In genomic region chr1:171473920-171474640, GRCm38 (mm10) we compare ENCODE assay signal across 21 mouse cellular contexts. TPM values are rescaled to one million over a fixed set of nuclear protein-coding genes. Genes with fewer than 3 reads are reported as not detected.
DNase-seq lines count a peak whose midpoint lies in the region; ATAC-seq and TF ChIP-seq lines count a peak whose summit lies in the region.
"Had no signal": no experiment of that assay in that cellular context is flagged by ENCODE, and none has a peak within 500 bp of the region (broad histone marks: within the 10 kb centered on the region; RNA-seq: fewer than 3 reads in every experiment).

No protein-coding gene starts in this region.

- no peaks in the 10 kb centered on the region for H3K36me3 ChIP-seq in stomach, embryonic 16.5 days (ENCODE audit: control insufficient read depth, insufficient read depth, low read length)
- H3K36me3 ChIP-seq in stomach, postnatal 0 days (ENCODE audit: control insufficient read depth, insufficient read depth, low read length): no peaks in the 10 kb centered on the region
- H3K36me3 ChIP-seq: embryonic facial prominence, embryonic 13.5 days; forebrain, embryonic 12.5 days; hindbrain, embryonic 13.5 days; intestine, embryonic 15.5 days had no signal

- H3K4me1 ChIP-seq in stomach, embryonic 16.5 days (ENCODE audit: control insufficient read depth, insufficient read depth, low read length): no peaks in the 10 kb centered on the region
- no peaks in the 10 kb centered on the region for H3K4me1 ChIP-seq in stomach, postnatal 0 days (replicated peaks; ENCODE audit: control insufficient read depth, insufficient read depth)
- H3K4me1 ChIP-seq: embryonic facial prominence, embryonic 13.5 days; forebrain, embryonic 12.5 days; hindbrain, embryonic 13.5 days; intestine, embryonic 15.5 days had no signal

- H3K4me2 ChIP-seq in stomach, embryonic 16.5 days (ENCODE audit: low read depth, low read length): no peak overlapping the region
- H3K4me2 ChIP-seq in stomach, postnatal 0 days (replicated peaks; ENCODE audit: low read depth): no peak overlapping the region
- H3K4me2 ChIP-seq: embryonic facial prominence, embryonic 13.5 days; forebrain, embryonic 12.5 days; hindbrain, embryonic 13.5 days; intestine, embryonic 15.5 days had no signal

- WGBS in stomach, embryonic 16.5 days: 62% methylated on average over 9 of the region's 9 CpGs
- 62% methylated on average over 9 of the region's 9 CpGs for WGBS in stomach, postnatal 0 days

- H3K27me3 ChIP-seq in stomach, embryonic 16.5 days (ENCODE audit: control insufficient read depth, insufficient read depth, low read length): no peaks in the 10 kb centered on the region
- no peaks in the 10 kb centered on the region for H3K27me3 ChIP-seq in stomach, postnatal 0 days (ENCODE audit: control insufficient read depth, insufficient read depth, low read length)
- H3K27me3 ChIP-seq: embryonic facial prominence, embryonic 13.5 days; forebrain, embryonic 12.5 days; hindbrain, embryonic 13.5 days; intestine, embryonic 15.5 days had no signal

- no peak for TF ChIP-seq CTCF in stomach, postnatal 0 days (IDR thresholded peaks at IDR 0.05; ENCODE audit: low read depth)

- H3K9me3 ChIP-seq in stomach, embryonic 16.5 days (replicated peaks; ENCODE audit: control insufficient read depth, low read length): no peaks in the 10 kb centered on the region
- no peaks in the 10 kb centered on the region for H3K9me3 ChIP-seq in stomach, postnatal 0 days (ENCODE audit: control insufficient read depth, low read length)
- H3K9me3 ChIP-seq: embryonic facial prominence, embryonic 13.5 days; forebrain, embryonic 12.5 days; hindbrain, embryonic 13.5 days; intestine, embryonic 15.5 days had no signal

- H3K9ac ChIP-seq in stomach, embryonic 16.5 days (ENCODE audit: low read length): no peak overlapping the region
- no peak overlapping the region for H3K9ac ChIP-seq in stomach, postnatal 0 days (ENCODE audit: low read length)
- H3K9ac ChIP-seq: embryonic facial prominence, embryonic 13.5 days; forebrain, embryonic 12.5 days; hindbrain, embryonic 13.5 days; intestine, embryonic 15.5 days had no signal

- H3K4me3 ChIP-seq in stomach, embryonic 16.5 days (replicated peaks; ENCODE audit: low read length): no peak overlapping the region
- no peak overlapping the region for H3K4me3 ChIP-seq in stomach, postnatal 0 days (ENCODE audit: low read depth, low read length)
- H3K4me3 ChIP-seq: embryonic facial prominence, embryonic 13.5 days; forebrain, embryonic 12.5 days; gastrocnemius, adult 2 months; hindbrain, embryonic 13.5 days; intestine, embryonic 15.5 days had no signal

- peak overlapping the region; percentile 14; the same call in 1 of the 2 replicates for H3K27ac ChIP-seq in stomach, embryonic 16.5 days (ENCODE audit: low read length)
- H3K27ac ChIP-seq in stomach, postnatal 0 days (replicated peaks): no peak overlapping the region
- H3K27ac ChIP-seq: embryonic facial prominence, embryonic 13.5 days; forebrain, embryonic 12.5 days; gastrocnemius, adult 2 months; hindbrain, embryonic 13.5 days; intestine, embryonic 15.5 days had no signal

- no peak for ATAC-seq in stomach, embryonic 16.5 days (ENCODE audit: insufficient read depth, low FRiP score)
- no peak for ATAC-seq in stomach, postnatal 0 days (ENCODE audit: low FRiP score, low TSS enrichment)
- ATAC-seq in granulocyte monocyte progenitor cell, adult 5-6 weeks (replicated peaks; ENCODE audit: poor library complexity, severe bottlenecking): peak; percentile 29; the same call in 1 of the 2 replicates
- ATAC-seq: forebrain, embryonic 16.5 days; intestine, embryonic 15.5 days had no signal

- intact Hi-C loops in left cerebral cortex, postnatal 10 days (cut with DNase I): loop anchor here (10.0 kb wide), 1 partner anchor 59 kb away; the partner anchor contains the start of genes Tstd1 and Usf1

- no peak for DNase-seq in stomach, postnatal 0 days (ENCODE audit: low spot score)
- DNase-seq in ES-CJ7 (ENCODE audit: low read depth, low spot score) (peak; percentile 25), liver (no peak)
- DNase-seq in left cerebral cortex, postnatal 10 days (ENCODE audit: extremely low spot score in 1 of 2, low spot score in 2 of 2): no peak
- DNase-seq: adrenal gland, adult 2 months; adrenal gland, postnatal 25 days; cerebellum, adult 18-20 months; cerebellum, adult 9-11 months; cerebellum, postnatal 36 days; gastrocnemius, adult 2 months; gastrocnemius, postnatal 25 days; heart, adult 11 months; heart, postnatal 10 days; heart, postnatal 4 days had no signal

- no peak for TF ChIP-seq EP300 in stomach, postnatal 0 days (optimal IDR thresholded peaks at IDR 0.05)

RNA-seq across cellular contexts. Expression of gene Alyref2, which starts 29.2 kb away (rescaled TPM):
- 15.7 and 16.3 TPM in 2 replicates for polyA plus RNA-seq in stomach, embryonic 16.5 days (2015; fragmentation: Nextera tagmentation; extraction: Ambion mirVana)
- polyA plus RNA-seq in stomach, postnatal 0 days (2015; fragmentation: Nextera tagmentation; extraction: Ambion mirVana): 11.1 and 11.2 TPM in 2 replicates
- 3.2 and 4.7 TPM in 2 replicates for total RNA-seq in granulocyte monocyte progenitor cell, adult 5-6 weeks (2014; fragmentation: Nextera tagmentation)
- total RNA-seq in granulocyte monocyte progenitor cell, adult 5-6 weeks (2017): 6.4 and 13.2 TPM in 2 replicates
- 1 to 10 TPM; 4.6 to 5.5 TPM for total RNA-seq in left cerebral cortex, postnatal 10 days (2021)

RNA-seq across cellular contexts. Expression of gene F11r, which starts 36.7 kb away (rescaled TPM):
- polyA plus RNA-seq in stomach, embryonic 16.5 days (2015; fragmentation: Nextera tagmentation; extraction: Ambion mirVana): 137 and 162 TPM in 2 replicates
- polyA plus RNA-seq in stomach, postnatal 0 days (2015; fragmentation: Nextera tagmentation; extraction: Ambion mirVana): 95.8 and 113 TPM in 2 replicates
- total RNA-seq in granulocyte monocyte progenitor cell, adult 5-6 weeks (2014; fragmentation: Nextera tagmentation): not detected in 2 replicates
- 5.8 TPM in 1 of 2 replicates, not detected in the other for total RNA-seq in granulocyte monocyte progenitor cell, adult 5-6 weeks (2017)
- 1 to 10 TPM; 6.3 to 9.0 TPM for total RNA-seq in left cerebral cortex, postnatal 10 days (2021)

RNA-seq across cellular contexts. Expression of gene Tstd1, which starts 55.4 kb away (rescaled TPM):
- 7.6 and 8.3 TPM in 2 replicates for polyA plus RNA-seq in stomach, embryonic 16.5 days (2015; fragmentation: Nextera tagmentation; extraction: Ambion mirVana)
- 3.7 and 3.8 TPM in 2 replicates for polyA plus RNA-seq in stomach, postnatal 0 days (2015; fragmentation: Nextera tagmentation; extraction: Ambion mirVana)
- total RNA-seq in granulocyte monocyte progenitor cell, adult 5-6 weeks (2014; fragmentation: Nextera tagmentation): 10.1 and 14.9 TPM in 2 replicates
- total RNA-seq in granulocyte monocyte progenitor cell, adult 5-6 weeks (2017): 3.7 TPM in 1 of 2 replicates, not detected in the other
- 1 to 10 TPM; 1.5 to 2.6 TPM for total RNA-seq in left cerebral cortex, postnatal 10 days (2021)
